Mouse (Mus musculus) hindbrain, embryonic 16.5 days (tissue): ENCODE measurements at regions not wholly inside any gene's neighbourhood (a gene's known extent, or its start where the extent isn't known, plus 50 kb on each side); places are given as distances from the start of the nearest gene placed in this dataset.

Source experiments
- ATAC-seq: fragments of 200-750 bp; cut with Nextera tagmentation; 2 replicates; pipeline ENCODE4 v1.8.0; 2017; ENCODE audit warnings: moderate TSS enrichment, moderate library complexity
- H3K27ac ChIP-seq: fragments of 300-500 bp; sonication (generic); 2 replicates; pipeline ENCODE4 v1.5.1; 2014; ENCODE audit warnings: low read depth, mild to moderate bottlenecking, control low read depth, low read length, moderate library complexity
- H3K27me3 ChIP-seq: fragments of 300-500 bp; sonication (generic); replicated peaks from 2 replicates; pipeline ENCODE4 v1.6.1; 2014; ENCODE audit warnings: low read length; ENCODE audit not compliant: control insufficient read depth, insufficient read depth
- H3K36me3 ChIP-seq: fragments of 300-500 bp; sonication (generic); 2 replicates; pipeline ENCODE4 v1.6.1; 2014; ENCODE audit warnings: mild to moderate bottlenecking, low read length, moderate library complexity, mixed read lengths; ENCODE audit not compliant: control insufficient read depth, insufficient read depth
- H3K4me1 ChIP-seq: fragments of 300-500 bp; sonication (generic); 2 replicates; pipeline ENCODE4 v1.6.1; 2014; ENCODE audit warnings: low read depth, low read length; ENCODE audit not compliant: control insufficient read depth, insufficient read depth
- H3K4me2 ChIP-seq: fragments of 300-500 bp; sonication (generic); 2 replicates; pipeline ENCODE4 v1.6.1; 2014; ENCODE audit warnings: mild to moderate bottlenecking, low read length, control low read depth, moderate library complexity
- H3K4me3 ChIP-seq: fragments of 300-500 bp; sonication (generic); 2 replicates; pipeline ENCODE4 v1.5.1; 2014; ENCODE audit warnings: mild to moderate bottlenecking, low read length, control low read depth, moderate library complexity
- H3K9ac ChIP-seq: fragments of 300-500 bp; sonication (generic); 2 replicates; pipeline ENCODE4 v1.6.1; 2014; ENCODE audit warnings: low read depth, mild to moderate bottlenecking, control low read depth, low read length, moderate library complexity
- H3K9me3 ChIP-seq: fragments of 300-500 bp; sonication (generic); 2 replicates; pipeline ENCODE4 v1.6.1; 2014; ENCODE audit warnings: mild to moderate bottlenecking, low read length, moderate library complexity; ENCODE audit not compliant: control insufficient read depth
- WGBS: fragments of 180-500 bp; shearing (Covaris S2); extraction: QIAGEN DNeasy Blood & Tissue Kit; methylation state at CpG from one replicate; pipeline ENCODE4 v1.1.7; 2014; 5-methylcytosine and 5-hydroxymethylcytosine counted together

- Histone ChIP-seq H3K4me1 (no peaks in the 10 kb centered on the region), H3K4me2 (no peak overlapping the region), H3K4me3 (no peak overlapping the region), H3K27ac (no peak overlapping the region), H3K9ac (no peak overlapping the region), H3K9me3 (no peaks in the 10 kb centered on the region), H3K36me3 (no peaks in the 10 kb centered on the region), H3K27me3 (no peaks in the 10 kb centered on the region)
- no peak for ATAC-seq
- 85% methylated on average over 1 of the region's 1 CpGs for WGBS
Observed at GRCm38 (mm10) chr5:106119584-106119983, 243.2 kb downstream of the Zfp326 start.

- Histone ChIP-seq H3K4me2 (no peak overlapping the region), H3K9me3 (no peaks in the 10 kb centered on the region), H3K36me3 (no peaks in the 10 kb centered on the region), H3K9ac (no peak overlapping the region), H3K27ac (no peak overlapping the region), H3K27me3 (no peaks in the 10 kb centered on the region), H3K4me3 (no peak overlapping the region), H3K4me1 (no peaks in the 10 kb centered on the region)
- no peak for ATAC-seq
- WGBS: 77% methylated on average over 3 of the region's 3 CpGs
Observed at GRCm38 (mm10) chr5:106113186-106113585, 236.8 kb downstream of the Zfp326 start.

GRCm38 (mm10) chr5:106108474-106108971, 232.2 kb downstream of the Zfp326 start:
- Histone ChIP-seq H3K4me1 (no peaks in the 10 kb centered on the region), H3K36me3 (no peaks in the 10 kb centered on the region), H3K27me3 (no peaks in the 10 kb centered on the region), H3K9me3 (no peaks in the 10 kb centered on the region), H3K4me2 (no peak overlapping the region), H3K9ac (no peak overlapping the region), H3K27ac (no peak overlapping the region), H3K4me3 (no peak overlapping the region)
- 57% methylated on average over 8 of the region's 8 CpGs for WGBS
- no peak for ATAC-seq

- Histone ChIP-seq H3K36me3 (no peaks in the 10 kb centered on the region), H3K4me1 (no peaks in the 10 kb centered on the region), H3K4me3 (no peak overlapping the region), H3K9ac (no peak overlapping the region), H3K27ac (no peak overlapping the region), H3K4me2 (no peak overlapping the region), H3K27me3 (no peaks in the 10 kb centered on the region), H3K9me3 (no peaks in the 10 kb centered on the region)
- no peak for ATAC-seq
- 68% methylated on average over 4 of the region's 4 CpGs for WGBS
Observed at GRCm38 (mm10) chr5:106102255-106102654, 225.9 kb downstream of the Zfp326 start.

- Histone ChIP-seq H3K36me3 (no peaks in the 10 kb centered on the region), H3K9me3 (no peaks in the 10 kb centered on the region), H3K4me1 (no peaks in the 10 kb centered on the region), H3K4me3 (no peak overlapping the region), H3K27me3 (no peaks in the 10 kb centered on the region), H3K9ac (no peak overlapping the region), H3K4me2 (no peak overlapping the region), H3K27ac (no peak overlapping the region)
- no peak for ATAC-seq
- 81% methylated on average over 8 of the region's 8 CpGs for WGBS
Observed at GRCm38 (mm10) chr5:106098887-106099286, 222.5 kb downstream of the Zfp326 start.

- H3K4me2 ChIP-seq: no peak overlapping the region
- no peak overlapping the region for H3K9ac ChIP-seq
- WGBS: 59% methylated on average over 7 of the region's 7 CpGs
- no peaks in the 10 kb centered on the region for H3K27me3 ChIP-seq
- peaks cover 3% of the 10 kb centered on the region for H3K9me3 ChIP-seq
- no peak overlapping the region for H3K27ac ChIP-seq
- no peaks in the 10 kb centered on the region for H3K36me3 ChIP-seq
- ATAC-seq: no peak
- no peak overlapping the region for H3K4me3 ChIP-seq
- no peaks in the 10 kb centered on the region for H3K4me1 ChIP-seq
Observed at GRCm38 (mm10) chr5:106089332-106089731, 213.0 kb downstream of the Zfp326 start.

GRCm38 (mm10) chr5:106088478-106089185, 212.3 kb downstream of the Zfp326 start:
- Histone ChIP-seq H3K4me1 (no peaks in the 10 kb centered on the region), H3K4me3 (no peak overlapping the region), H3K4me2 (no peak overlapping the region), H3K36me3 (no peaks in the 10 kb centered on the region), H3K9me3 (peaks cover 3% of the 10 kb centered on the region), H3K9ac (no peak overlapping the region), H3K27me3 (no peaks in the 10 kb centered on the region), H3K27ac (no peak overlapping the region)
- ATAC-seq: no peak
- WGBS: 62% methylated on average over 5 of the region's 5 CpGs

GRCm38 (mm10) chr5:106083786-106084185, 207.4 kb downstream of the Zfp326 start:
- Histone ChIP-seq H3K9ac (no peak overlapping the region), H3K36me3 (no peaks in the 10 kb centered on the region), H3K4me1 (no peaks in the 10 kb centered on the region), H3K9me3 (peaks cover 3% of the 10 kb centered on the region), H3K4me3 (no peak overlapping the region), H3K27ac (no peak overlapping the region), H3K4me2 (no peak overlapping the region), H3K27me3 (no peaks in the 10 kb centered on the region)
- no peak for ATAC-seq
- 84% methylated on average over 4 of the region's 4 CpGs for WGBS

- H3K9me3 ChIP-seq: peaks cover 3% of the 10 kb centered on the region
- no peaks in the 10 kb centered on the region for H3K27me3 ChIP-seq
- H3K4me2 ChIP-seq: no peak overlapping the region
- H3K4me1 ChIP-seq: no peaks in the 10 kb centered on the region
- H3K9ac ChIP-seq: no peak overlapping the region
- ATAC-seq: no peak
- H3K36me3 ChIP-seq: no peaks in the 10 kb centered on the region
- no peak overlapping the region for H3K4me3 ChIP-seq
- 77% methylated on average over 7 of the region's 7 CpGs for WGBS
- H3K27ac ChIP-seq: no peak overlapping the region
Observed at GRCm38 (mm10) chr5:106082891-106083290, 206.5 kb downstream of the Zfp326 start.
